Mouse (Mus musculus): ENCODE measurements around the gene Mthfd1l. TPM values are rescaled to one million over a fixed set of nuclear protein-coding genes. Genes with fewer than 3 reads are reported as not detected.
A peak's percentile ranks its signal among the peaks of the same experiment; 100 is the strongest.

Mthfd1l gene
- total and polyA plus RNA-seq, 2 experiments from 2014 or later: 2.8 to 3.0 TPM

DNA sequence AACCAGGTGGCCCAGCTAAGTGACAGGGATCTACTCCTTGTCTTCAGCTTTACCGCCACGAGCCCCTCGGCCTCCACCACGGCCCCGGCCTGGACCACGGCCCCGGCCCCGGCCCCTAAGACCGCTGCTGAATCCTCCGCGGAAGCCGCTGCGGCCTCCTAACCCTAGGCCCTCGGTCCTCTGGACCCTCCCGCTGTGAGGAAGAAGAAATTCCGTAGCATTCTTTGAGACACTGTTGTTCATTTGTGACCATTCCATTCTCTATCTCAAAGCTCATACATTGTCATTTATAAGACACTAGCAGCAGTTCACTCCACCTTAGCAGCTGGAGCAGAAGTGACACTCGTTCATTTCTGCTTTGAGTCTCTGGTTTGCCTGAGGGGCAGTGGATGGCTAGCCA, 26.0 kb upstream of the Mthfd1l start:
- 90% methylated on average over 17 of the region's 17 CpGs for WGBS
- no peaks in the 10 kb centered on the region for H3K27me3 ChIP-seq (ENCODE audit: control insufficient read depth, insufficient read depth, low read length)
- no peaks in the 10 kb centered on the region for H3K4me1 ChIP-seq (ENCODE audit: control insufficient read depth, insufficient read depth)
- TF ChIP-seq CTCF (IDR thresholded peaks at IDR 0.05; ENCODE audit: low read depth) (no peak), EP300 (IDR thresholded peaks at IDR 0.05; ENCODE audit: low read depth) (no peak)
- no peak overlapping the region for H3K9ac ChIP-seq (replicated peaks; ENCODE audit: low read depth, low read length)
- H3K27ac ChIP-seq (ENCODE audit: low read depth): no peak overlapping the region
- DNase-seq (ENCODE audit: low spot score) (no peak), ATAC-seq (ENCODE audit: insufficient read depth, low read depth) (no peak)
- no peak overlapping the region for H3K4me3 ChIP-seq (ENCODE audit: low read depth, low read length)
- no peak overlapping the region for H3K4me2 ChIP-seq (ENCODE audit: low read depth, low read length)
- no peaks in the 10 kb centered on the region for H3K36me3 ChIP-seq (replicated peaks; ENCODE audit: control insufficient read depth, insufficient read depth, low read length)
- no peaks in the 10 kb centered on the region for H3K9me3 ChIP-seq (replicated peaks; ENCODE audit: control insufficient read depth, low read length)

DNA sequence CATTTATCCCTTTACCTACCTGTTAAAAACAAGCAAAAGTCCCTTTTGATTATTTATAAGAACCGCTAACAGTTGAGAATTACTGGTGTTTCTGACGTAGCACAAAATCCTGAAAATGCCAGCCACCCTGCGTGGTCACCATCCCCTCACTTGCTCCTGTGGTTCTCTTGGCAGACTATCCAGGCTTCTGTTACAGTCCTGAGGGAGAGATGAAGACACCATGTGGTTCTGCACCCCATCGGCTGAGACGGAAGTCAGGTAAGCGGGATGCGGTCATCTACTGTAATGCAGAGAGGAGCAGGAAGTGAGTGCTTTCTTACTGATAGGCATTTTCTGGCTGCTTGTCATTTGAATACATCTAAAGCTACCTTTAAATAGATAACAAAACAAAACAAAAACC, 25.6 kb upstream of the Mthfd1l start:
- ATAC-seq (ENCODE audit: insufficient read depth, low read depth): no peak
- no peak overlapping the region for H3K9ac ChIP-seq (replicated peaks; ENCODE audit: low read depth, low read length)
- H3K36me3 ChIP-seq (replicated peaks; ENCODE audit: control insufficient read depth, insufficient read depth, low read length): no peaks in the 10 kb centered on the region
- H3K4me1 ChIP-seq (ENCODE audit: control insufficient read depth, insufficient read depth): no peaks in the 10 kb centered on the region
- 84% methylated on average over 7 of the region's 7 CpGs for WGBS
- DNase-seq (ENCODE audit: low spot score): no peak
- H3K4me2 ChIP-seq (ENCODE audit: low read depth, low read length): no peak overlapping the region
- H3K9me3 ChIP-seq (replicated peaks; ENCODE audit: control insufficient read depth, low read length): no peaks in the 10 kb centered on the region
- no peaks in the 10 kb centered on the region for H3K27me3 ChIP-seq (ENCODE audit: control insufficient read depth, insufficient read depth, low read length)
- no peak for TF ChIP-seq CTCF (IDR thresholded peaks at IDR 0.05; ENCODE audit: low read depth)
- no peak overlapping the region for H3K4me3 ChIP-seq (ENCODE audit: low read depth, low read length)
- H3K27ac ChIP-seq (ENCODE audit: low read depth): no peak overlapping the region

DNA sequence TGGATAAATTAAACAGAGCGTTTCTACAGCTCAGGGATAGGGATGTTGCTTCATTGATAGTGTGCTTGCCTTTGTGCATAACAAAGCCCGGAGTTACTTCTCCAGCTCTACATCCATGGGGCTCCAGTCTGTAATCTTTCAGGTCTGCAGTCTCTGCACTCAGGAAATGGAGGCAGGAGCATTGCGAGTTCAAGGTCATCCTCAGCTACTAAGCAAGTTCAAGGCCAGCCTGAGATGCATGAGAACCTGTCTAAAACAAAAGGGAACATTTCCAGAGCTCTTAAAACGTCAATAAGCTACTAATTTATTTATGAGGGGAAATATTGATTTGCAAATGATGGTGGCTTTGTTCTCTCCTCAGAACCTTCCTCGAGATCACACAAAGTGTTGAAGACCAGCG, 23.6 kb upstream of the Mthfd1l start:
- no peak overlapping the region for H3K27ac ChIP-seq (ENCODE audit: low read depth)
- H3K9me3 ChIP-seq (replicated peaks; ENCODE audit: control insufficient read depth, low read length): no peaks in the 10 kb centered on the region
- H3K4me3 ChIP-seq (ENCODE audit: low read depth, low read length): no peak overlapping the region
- H3K9ac ChIP-seq (replicated peaks; ENCODE audit: low read depth, low read length): no peak overlapping the region
- ATAC-seq (ENCODE audit: insufficient read depth, low read depth): no peak
- TF ChIP-seq EP300 (IDR thresholded peaks at IDR 0.05; ENCODE audit: low read depth): no peak
- no peak for TF ChIP-seq CTCF (IDR thresholded peaks at IDR 0.05; ENCODE audit: low read depth)
- no peak overlapping the region for H3K4me2 ChIP-seq (ENCODE audit: low read depth, low read length)
- DNase-seq (ENCODE audit: low spot score): no peak
- H3K4me1 ChIP-seq (ENCODE audit: control insufficient read depth, insufficient read depth): no peaks in the 10 kb centered on the region
- 79% methylated on average over 6 of the region's 6 CpGs for WGBS
- H3K36me3 ChIP-seq (replicated peaks; ENCODE audit: control insufficient read depth, insufficient read depth, low read length): peaks cover 4% of the 10 kb centered on the region; the same call in 1 of the 2 replicates
- no peaks in the 10 kb centered on the region for H3K27me3 ChIP-seq (ENCODE audit: control insufficient read depth, insufficient read depth, low read length)

DNA sequence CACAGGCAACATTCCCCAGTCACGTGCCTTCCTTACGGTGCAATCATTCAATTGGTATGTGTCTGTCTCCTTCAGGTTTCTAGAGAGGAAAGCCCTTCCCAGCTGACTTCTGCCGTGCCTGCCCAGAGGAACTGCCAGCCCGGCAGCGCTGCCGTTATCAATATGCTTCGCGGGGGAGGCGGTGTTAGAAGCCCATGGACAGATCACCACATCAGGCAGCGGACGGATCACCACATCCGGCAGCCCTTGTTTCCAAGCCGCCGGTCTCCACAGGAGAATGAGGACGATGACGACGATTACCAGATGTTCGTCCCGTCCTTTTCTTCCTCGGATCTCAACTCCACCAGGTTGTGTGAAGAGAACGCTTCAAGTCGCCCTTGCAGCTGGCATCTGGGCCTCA, 16.4 kb upstream of the Mthfd1l start:
- ATAC-seq (ENCODE audit: insufficient read depth, low read depth) (no peak), DNase-seq (ENCODE audit: low spot score) (no peak)
- no peak overlapping the region for H3K27ac ChIP-seq (ENCODE audit: low read depth)
- H3K9me3 ChIP-seq (replicated peaks; ENCODE audit: control insufficient read depth, low read length): no peaks in the 10 kb centered on the region
- peak overlapping the region; percentile 46 for H3K4me2 ChIP-seq (ENCODE audit: low read depth, low read length)
- 38% methylated on average over 22 of the region's 22 CpGs for WGBS
- H3K4me3 ChIP-seq (ENCODE audit: low read depth, low read length): 0 out of 2 replicates have a peak overlapping the region, but pooled peaks have one; percentile 11
- no peak overlapping the region for H3K9ac ChIP-seq (replicated peaks; ENCODE audit: low read depth, low read length)
- H3K4me1 ChIP-seq (ENCODE audit: control insufficient read depth, insufficient read depth): no peaks in the 10 kb centered on the region; the same call in 1 of the 2 replicates
- peaks cover 18% of the 10 kb centered on the region for H3K36me3 ChIP-seq (replicated peaks; ENCODE audit: control insufficient read depth, insufficient read depth, low read length)
- H3K27me3 ChIP-seq (ENCODE audit: control insufficient read depth, insufficient read depth, low read length): no peaks in the 10 kb centered on the region
- TF ChIP-seq EP300 (IDR thresholded peaks at IDR 0.05; ENCODE audit: low read depth) (no peak), CTCF (IDR thresholded peaks at IDR 0.05; ENCODE audit: low read depth) (no peak)

DNA sequence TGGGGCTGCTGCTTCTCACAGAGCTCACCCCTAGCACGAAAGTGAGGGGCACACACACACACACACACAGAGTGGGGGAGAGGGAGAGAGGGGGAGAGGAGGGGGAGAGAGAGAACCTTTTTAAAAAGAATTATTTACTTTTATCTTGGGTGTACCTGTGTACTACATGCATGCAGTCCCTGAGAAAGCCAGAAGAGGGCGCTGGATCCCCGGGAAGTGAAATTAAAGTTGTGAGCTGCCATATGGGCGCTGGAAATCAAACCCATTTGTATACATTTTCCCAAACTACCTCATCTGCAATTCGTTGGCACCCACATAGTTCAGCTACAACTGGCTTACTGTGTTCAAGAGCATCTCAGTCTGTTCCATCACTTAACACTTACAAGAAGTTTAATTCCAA, 14.3 kb upstream of the Mthfd1l start:
- H3K4me3 ChIP-seq (ENCODE audit: low read depth, low read length): no peak overlapping the region
- TF ChIP-seq CTCF (IDR thresholded peaks at IDR 0.05; ENCODE audit: low read depth) (no peak), EP300 (IDR thresholded peaks at IDR 0.05; ENCODE audit: low read depth) (no peak)
- H3K36me3 ChIP-seq (replicated peaks; ENCODE audit: control insufficient read depth, insufficient read depth, low read length): peaks cover 22% of the 10 kb centered on the region
- ATAC-seq (ENCODE audit: insufficient read depth, low read depth) (no peak), DNase-seq (ENCODE audit: low spot score) (no peak)
- H3K27ac ChIP-seq (ENCODE audit: low read depth): no peak overlapping the region
- no peaks in the 10 kb centered on the region; the same call in 1 of the 2 replicates for H3K4me1 ChIP-seq (ENCODE audit: control insufficient read depth, insufficient read depth)
- H3K9ac ChIP-seq (replicated peaks; ENCODE audit: low read depth, low read length): no peak overlapping the region
- H3K27me3 ChIP-seq (ENCODE audit: control insufficient read depth, insufficient read depth, low read length): no peaks in the 10 kb centered on the region
- H3K4me2 ChIP-seq (ENCODE audit: low read depth, low read length): no peak overlapping the region
- 77% methylated on average over 5 of the region's 5 CpGs for WGBS
- H3K9me3 ChIP-seq (replicated peaks; ENCODE audit: control insufficient read depth, low read length): no peaks in the 10 kb centered on the region

DNA sequence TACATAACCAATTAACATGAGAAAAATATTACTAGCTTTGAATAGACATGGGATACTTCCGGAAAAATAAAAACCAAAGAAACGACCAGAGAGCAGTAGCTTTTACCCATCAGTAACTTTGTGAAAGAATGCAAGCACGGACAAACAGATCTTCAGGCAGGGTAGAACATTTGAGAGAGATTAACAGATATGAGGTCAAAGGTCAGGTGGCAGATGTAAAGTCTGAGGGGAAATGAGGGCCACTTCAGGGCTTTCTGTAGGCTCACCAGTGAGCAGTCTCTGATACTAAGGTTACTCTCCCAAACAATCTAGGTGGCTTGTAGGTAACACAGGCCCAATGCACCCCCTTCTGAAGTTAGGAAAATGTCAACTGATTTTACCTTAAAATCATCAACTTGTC, 3.9 kb upstream of the Mthfd1l start:
- ATAC-seq (ENCODE audit: insufficient read depth, low read depth) (no peak), DNase-seq (ENCODE audit: low spot score) (no peak)
- no peak for TF ChIP-seq EP300 (IDR thresholded peaks at IDR 0.05; ENCODE audit: low read depth)
- peaks cover 9% of the 10 kb centered on the region for H3K36me3 ChIP-seq (replicated peaks; ENCODE audit: control insufficient read depth, insufficient read depth, low read length)
- H3K4me1 ChIP-seq (ENCODE audit: control insufficient read depth, insufficient read depth): no peaks in the 10 kb centered on the region
- H3K27ac ChIP-seq (ENCODE audit: low read depth): no peak overlapping the region
- WGBS: 76% methylated on average over 3 of the region's 3 CpGs
- H3K4me2 ChIP-seq (ENCODE audit: low read depth, low read length): no peak overlapping the region
- no peak overlapping the region for H3K4me3 ChIP-seq (ENCODE audit: low read depth, low read length)
- H3K27me3 ChIP-seq (ENCODE audit: control insufficient read depth, insufficient read depth, low read length): no peaks in the 10 kb centered on the region
- H3K9ac ChIP-seq (replicated peaks; ENCODE audit: low read depth, low read length): no peak overlapping the region
- no peaks in the 10 kb centered on the region for H3K9me3 ChIP-seq (replicated peaks; ENCODE audit: control insufficient read depth, low read length)
